Mouse (Mus musculus): ENCODE data around the gene Cbx2. TPM values are rescaled to one million over a fixed set of nuclear protein-coding genes. Genes with fewer than 3 reads are reported as not detected.

The Cbx2 gene
- polyA plus RNA-seq, 1 experiment from 2014 or later, result 44.4 TPM

DNA sequence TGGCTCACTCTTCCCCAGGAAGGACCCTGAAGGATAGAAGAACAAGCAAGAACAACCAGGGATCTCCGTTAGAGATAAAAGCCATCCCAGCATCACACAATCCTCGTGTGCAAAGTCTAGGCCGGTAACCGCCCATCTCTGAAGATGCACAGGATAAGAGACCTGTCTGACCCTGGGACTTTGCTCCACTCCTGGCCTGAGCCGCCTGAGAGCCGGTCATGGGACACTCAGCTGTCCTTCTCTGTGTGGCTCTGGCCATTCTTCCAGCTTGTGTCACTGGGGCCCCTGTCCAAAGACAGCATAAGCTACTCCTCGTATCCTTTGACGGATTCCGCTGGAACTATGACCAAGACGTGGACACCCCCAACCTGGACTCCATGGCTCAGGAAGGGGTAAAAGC, 34.8 kb upstream of the Cbx2 start, which contains the start of gene Enpp7:
Gene Enpp7 (plus strand): TSS at position 190 of the 400 bp plus-strand sequence.
- no peaks in the 10 kb centered on the region; the same call in 1 of the 2 replicates for H3K4me1 ChIP-seq (replicated peaks; ENCODE audit: control insufficient read depth, insufficient read depth, low read length)
- H3K36me3 ChIP-seq (ENCODE audit: control insufficient read depth, insufficient read depth, low read length), result no peaks in the 10 kb centered on the region
- H3K9me3 ChIP-seq (ENCODE audit: control insufficient read depth, low read length), result no peaks in the 10 kb centered on the region
- no peak within 1 kb of the TSS for H3K4me2 ChIP-seq (replicated peaks; ENCODE audit: low read depth, low read length)
- 85% methylated on average over 10 of the region's 10 CpGs for WGBS
- H3K9ac ChIP-seq (ENCODE audit: low read depth, low read length), result no peak within 1 kb of the TSS
- no peaks in the 10 kb centered on the region for H3K27me3 ChIP-seq (ENCODE audit: control insufficient read depth, insufficient read depth, low read length)
- no peak for DNase-seq (ENCODE audit: low spot score)
- no peak within 1 kb of the TSS for H3K4me3 ChIP-seq (ENCODE audit: low read depth, low read length)
- H3K27ac ChIP-seq (ENCODE audit: low read depth, low read length), result no peak within 1 kb of the TSS
- no peak for ATAC-seq (ENCODE audit: low FRiP score)

- ATAC-seq (ENCODE audit: low FRiP score), result no peak
- Histone ChIP-seq H3K9me3 (ENCODE audit: control insufficient read depth, low read length) (no peaks in the 10 kb centered on the region), H3K9ac (ENCODE audit: low read depth, low read length) (no peak overlapping the region), H3K27me3 (ENCODE audit: control insufficient read depth, insufficient read depth, low read length) (no peaks in the 10 kb centered on the region), H3K4me2 (replicated peaks; ENCODE audit: low read depth, low read length) (no peak overlapping the region), H3K36me3 (ENCODE audit: control insufficient read depth, insufficient read depth, low read length) (no peaks in the 10 kb centered on the region), H3K4me3 (ENCODE audit: low read depth, low read length) (no peak overlapping the region), H3K4me1 (replicated peaks; ENCODE audit: control insufficient read depth, insufficient read depth, low read length) (0 out of 2 replicates have a peak, but pooled peaks cover 2% of the 10 kb centered on the region), H3K27ac (ENCODE audit: low read depth, low read length) (no peak overlapping the region)
- 67% methylated on average over 3 of the region's 3 CpGs for WGBS
- no peak for DNase-seq (ENCODE audit: low spot score)
These were observed 30.0 kb upstream of the Cbx2 start for GRCm38 (mm10) chr11:118992781-118993180.

GRCm38 (mm10) chr11:118995448-118995847, 27.3 kb upstream of the Cbx2 start:
- H3K27me3 ChIP-seq (ENCODE audit: control insufficient read depth, insufficient read depth, low read length), result peaks cover 2% of the 10 kb centered on the region; the same call in 1 of the 2 replicates
- no peak overlapping the region for H3K27ac ChIP-seq (ENCODE audit: low read depth, low read length)
- ATAC-seq (ENCODE audit: low FRiP score), result no peak
- no peaks in the 10 kb centered on the region for H3K36me3 ChIP-seq (ENCODE audit: control insufficient read depth, insufficient read depth, low read length)
- no peaks in the 10 kb centered on the region for H3K9me3 ChIP-seq (ENCODE audit: control insufficient read depth, low read length)
- peaks cover 6% of the 10 kb centered on the region; the same call in 1 of the 2 replicates for H3K4me1 ChIP-seq (replicated peaks; ENCODE audit: control insufficient read depth, insufficient read depth, low read length)
- WGBS, result 20% methylated on average over 4 of the region's 4 CpGs
- H3K4me2 ChIP-seq (replicated peaks; ENCODE audit: low read depth, low read length), result no peak overlapping the region
- no peak overlapping the region for H3K4me3 ChIP-seq (ENCODE audit: low read depth, low read length)
- peak; percentile 17 for DNase-seq (ENCODE audit: low spot score)
- H3K9ac ChIP-seq (ENCODE audit: low read depth, low read length), result no peak overlapping the region

GRCm38 (mm10) chr11:118997182-118997581, 25.6 kb upstream of the Cbx2 start:
- H3K27me3 ChIP-seq (ENCODE audit: control insufficient read depth, insufficient read depth, low read length), result peaks cover 2% of the 10 kb centered on the region; the same call in 1 of the 2 replicates
- no peak overlapping the region for H3K9ac ChIP-seq (ENCODE audit: low read depth, low read length)
- no peak for ATAC-seq (ENCODE audit: low FRiP score)

DNA sequence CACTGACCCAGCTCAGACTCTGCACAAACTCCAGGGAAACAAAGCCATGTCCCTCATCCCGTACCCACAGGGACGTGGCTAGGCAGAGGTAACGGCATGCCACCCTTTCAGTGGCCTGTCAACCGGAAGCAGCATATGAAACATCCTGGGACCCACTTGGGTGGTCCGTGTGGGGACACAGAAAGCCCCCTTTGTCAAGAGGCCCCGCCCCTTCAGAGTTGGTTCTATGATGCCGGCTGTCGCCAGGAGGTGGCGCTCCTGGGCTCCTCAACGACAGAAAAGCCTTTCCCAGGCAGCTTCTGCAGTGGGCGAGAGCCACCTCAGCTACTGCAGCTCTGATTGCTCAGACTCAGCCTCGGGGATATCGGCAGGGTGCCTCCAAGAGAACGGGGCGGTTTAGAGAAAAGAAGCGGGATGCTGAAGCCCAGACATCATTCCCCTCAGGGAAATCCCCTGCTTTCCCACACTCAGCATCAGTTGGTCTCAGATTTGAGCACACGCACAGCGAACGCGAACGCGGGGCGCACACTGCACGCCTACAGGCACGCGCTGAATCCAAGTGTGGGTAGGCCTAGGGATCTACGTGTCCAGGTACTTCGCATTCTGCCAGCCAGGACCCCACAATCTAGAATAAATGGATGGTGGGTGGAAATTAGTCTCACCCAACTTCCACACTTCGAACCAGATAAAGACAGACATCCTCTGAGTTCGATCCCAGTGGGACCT, 24.1 kb upstream of the Cbx2 start:
- Histone ChIP-seq H3K9ac (ENCODE audit: low read depth, low read length) (0 out of 2 replicates have a peak overlapping the region, but pooled peaks have one; percentile 31), H3K4me2 (replicated peaks; ENCODE audit: low read depth, low read length) (peak overlapping the region; percentile 41), H3K4me1 (replicated peaks; ENCODE audit: control insufficient read depth, insufficient read depth, low read length) (peaks cover 6% of the 10 kb centered on the region; the same call in 1 of the 2 replicates), H3K27me3 (ENCODE audit: control insufficient read depth, insufficient read depth, low read length) (peaks cover 2% of the 10 kb centered on the region; the same call in 1 of the 2 replicates), H3K36me3 (ENCODE audit: control insufficient read depth, insufficient read depth, low read length) (no peaks in the 10 kb centered on the region), H3K4me3 (ENCODE audit: low read depth, low read length) (0 out of 2 replicates have a peak overlapping the region, but pooled peaks have one; percentile 8), H3K27ac (ENCODE audit: low read depth, low read length) (peak overlapping the region; percentile 40), H3K9me3 (ENCODE audit: control insufficient read depth, low read length) (no peaks in the 10 kb centered on the region)
- ATAC-seq (ENCODE audit: low FRiP score) (peak; percentile 74), DNase-seq (ENCODE audit: low spot score) (peak; percentile 98)
- WGBS, result 6% methylated on average over 30 of the region's 30 CpGs

More at GRCm38 (mm10) chr11:118997182-118997581, 25.6 kb upstream of the Cbx2 start:
- Histone ChIP-seq H3K27ac (ENCODE audit: low read depth, low read length) (no peak overlapping the region), H3K9me3 (ENCODE audit: control insufficient read depth, low read length) (no peaks in the 10 kb centered on the region), H3K4me1 (replicated peaks; ENCODE audit: control insufficient read depth, insufficient read depth, low read length) (peaks cover 6% of the 10 kb centered on the region; the same call in 1 of the 2 replicates), H3K4me3 (ENCODE audit: low read depth, low read length) (no peak overlapping the region), H3K36me3 (ENCODE audit: control insufficient read depth, insufficient read depth, low read length) (no peaks in the 10 kb centered on the region), H3K4me2 (replicated peaks; ENCODE audit: low read depth, low read length) (no peak overlapping the region)
- no peak for DNase-seq (ENCODE audit: low spot score)
- 85% methylated on average over 3 of the region's 3 CpGs for WGBS

DNA sequence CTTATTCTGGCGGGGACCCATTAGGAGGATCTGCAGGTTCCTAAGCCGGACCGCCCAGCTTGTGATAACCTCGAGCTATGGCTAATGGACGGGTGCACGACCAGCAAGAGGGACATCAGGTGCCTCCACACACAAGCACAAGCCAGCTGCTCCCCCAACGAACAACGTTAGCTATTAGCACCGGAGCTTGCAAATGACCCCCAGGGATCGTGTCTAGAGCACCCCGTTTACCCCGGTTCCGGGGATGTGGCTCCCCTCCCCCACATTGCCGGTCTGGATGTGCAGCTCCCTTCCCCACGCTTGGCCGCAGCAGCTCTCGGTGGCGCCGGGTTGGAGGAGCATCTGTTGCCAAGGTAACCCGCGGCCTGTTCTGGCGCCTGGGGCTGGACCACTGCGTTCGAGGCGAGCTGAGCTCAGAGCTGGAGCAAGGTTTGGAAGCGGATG, 23.4 kb upstream of the Cbx2 start:
- Histone ChIP-seq H3K27ac (ENCODE audit: low read depth, low read length) (peak overlapping the region; percentile 40), H3K36me3 (ENCODE audit: control insufficient read depth, insufficient read depth, low read length) (no peaks in the 10 kb centered on the region), H3K4me2 (replicated peaks; ENCODE audit: low read depth, low read length) (peak overlapping the region; percentile 41), H3K4me3 (ENCODE audit: low read depth, low read length) (peak overlapping the region; percentile 8; the same call in 1 of the 2 replicates), H3K27me3 (ENCODE audit: control insufficient read depth, insufficient read depth, low read length) (peaks cover 2% of the 10 kb centered on the region; the same call in 1 of the 2 replicates), H3K9me3 (ENCODE audit: control insufficient read depth, low read length) (no peaks in the 10 kb centered on the region), H3K4me1 (replicated peaks; ENCODE audit: control insufficient read depth, insufficient read depth, low read length) (peaks cover 6% of the 10 kb centered on the region; the same call in 1 of the 2 replicates), H3K9ac (ENCODE audit: low read depth, low read length) (peak overlapping the region; percentile 44; the same call in 1 of the 2 replicates)
- DNase-seq (ENCODE audit: low spot score), result peak; percentile 78
- WGBS, result 5% methylated on average over 26 of the region's 26 CpGs
- ATAC-seq (ENCODE audit: low FRiP score), result peak; percentile 79

GRCm38 (mm10) chr11:119000877-119001276, 21.9 kb upstream of the Cbx2 start:
- Histone ChIP-seq H3K4me2 (replicated peaks; ENCODE audit: low read depth, low read length) (no peak overlapping the region), H3K4me3 (ENCODE audit: low read depth, low read length) (no peak overlapping the region), H3K4me1 (replicated peaks; ENCODE audit: control insufficient read depth, insufficient read depth, low read length) (peaks cover 4% of the 10 kb centered on the region; the same call in 1 of the 2 replicates), H3K9me3 (ENCODE audit: control insufficient read depth, low read length) (no peaks in the 10 kb centered on the region), H3K36me3 (ENCODE audit: control insufficient read depth, insufficient read depth, low read length) (no peaks in the 10 kb centered on the region), H3K27ac (ENCODE audit: low read depth, low read length) (no peak overlapping the region), H3K9ac (ENCODE audit: low read depth, low read length) (no peak overlapping the region), H3K27me3 (ENCODE audit: control insufficient read depth, insufficient read depth, low read length) (peaks cover 2% of the 10 kb centered on the region; the same call in 1 of the 2 replicates)
- DNase-seq (ENCODE audit: low spot score) (no peak), ATAC-seq (ENCODE audit: low FRiP score) (no peak)
- 69% methylated on average over 2 of the region's 2 CpGs for WGBS

GRCm38 (mm10) chr11:119001493-119002128, 21.2 kb upstream of the Cbx2 start:
- no peak overlapping the region for H3K27ac ChIP-seq (ENCODE audit: low read depth, low read length)
- no peaks in the 10 kb centered on the region for H3K9me3 ChIP-seq (ENCODE audit: control insufficient read depth, low read length)
- H3K4me1 ChIP-seq (replicated peaks; ENCODE audit: control insufficient read depth, insufficient read depth, low read length), result peaks cover 4% of the 10 kb centered on the region; the same call in 1 of the 2 replicates
- 61% methylated on average over 4 of the region's 4 CpGs for WGBS
- peaks cover 2% of the 10 kb centered on the region; the same call in 1 of the 2 replicates for H3K27me3 ChIP-seq (ENCODE audit: control insufficient read depth, insufficient read depth, low read length)
- no peaks in the 10 kb centered on the region for H3K36me3 ChIP-seq (ENCODE audit: control insufficient read depth, insufficient read depth, low read length)
- H3K4me2 ChIP-seq (replicated peaks; ENCODE audit: low read depth, low read length), result no peak overlapping the region
- DNase-seq (ENCODE audit: low spot score), result no peak
- ATAC-seq (ENCODE audit: low FRiP score), result no peak
- no peak overlapping the region for H3K9ac ChIP-seq (ENCODE audit: low read depth, low read length)
- no peak overlapping the region for H3K4me3 ChIP-seq (ENCODE audit: low read depth, low read length)
